Mouse (Mus musculus) left cerebral cortex, adult 2 months (tissue): ENCODE data around the gene Mmrn2. TPM values are rescaled to one million over a fixed set of nuclear protein-coding genes. Genes with fewer than 3 reads are reported as not detected.

Source experiments
- DNase-seq, 2 experiments: peaks; one replicate each; pipeline ENCODE4 v3.0.0; 2021 to 2022; ENCODE audit warnings: low spot score in 2 of 2, mixed read lengths in 1 of 2; ENCODE audit errors: extremely low spot score in 1 of 2
- H3K27ac ChIP-seq: fragments of 200-600 bp; 2 replicates; pipeline ENCODE4 v1.8.1; 2022
- H3K4me3 ChIP-seq: fragments of 200-600 bp; 2 replicates; pipeline ENCODE4 v1.8.1; 2022
- CTCF ChIP-seq: fragments of 200-600 bp; IDR thresholded peaks from 2 replicates; pipeline ENCODE4 v1.8.1; 2022; ENCODE audit warnings: antibody characterized with exemption, mild to moderate bottlenecking, moderate library complexity
- intact Hi-C: fragments of 180-260 bp; cut with DNase I; formaldehyde crosslinking; loops from one replicate; pipeline ENCODE4 v1.15.1; 2025
- total RNA-seq, 2 experiments: library from RNA; stranded (reverse); gene quantifications; 2 replicates each; pipeline ENCODE4 v1.2.3; 2021

Gene Mmrn2
- total RNA-seq, 2 experiments from 2014 or later: 4.4 to 5.8 TPM

- DNase-seq: no peak
- no peak for TF ChIP-seq CTCF
- H3K27ac ChIP-seq: no peak overlapping the region
- intact Hi-C loops: loop anchor here (2.0 kb wide), 1 partner anchor 16 kb away; no protein-coding TSS in a partner anchor
- H3K4me3 ChIP-seq: no peak overlapping the region
Measured at GRCm38 (mm10) chr14:34378560-34379331, 3.5 kb downstream of the Mmrn2 start.

- Histone ChIP-seq H3K27ac (no peak overlapping the region), H3K4me3 (no peak overlapping the region)
- no peak for DNase-seq
- TF ChIP-seq CTCF: no peak
- intact Hi-C loops: no loop called here
Measured at GRCm38 (mm10) chr14:34382921-34383704, 7.8 kb downstream of the Mmrn2 start.

- no peak for TF ChIP-seq CTCF
Measured at GRCm38 (mm10) chr14:34393295-34393694, 18.0 kb downstream of the Mmrn2 start.

GRCm38 (mm10) chr14:34397871-34398270 is 22.6 kb downstream of the Mmrn2 start:
- intact Hi-C loops: no loop called here
- no peak for DNase-seq
- no peak for TF ChIP-seq CTCF
- Histone ChIP-seq H3K27ac (no peak overlapping the region), H3K4me3 (no peak overlapping the region)

More at GRCm38 (mm10) chr14:34393295-34393694, 18.0 kb downstream of the Mmrn2 start:
- DNase-seq: no peak
- H3K27ac ChIP-seq: no peak overlapping the region
- no peak overlapping the region for H3K4me3 ChIP-seq
- intact Hi-C loops: no loop called here

GRCm38 (mm10) chr14:34398901-34399300 is 23.6 kb downstream of the Mmrn2 start:
- Histone ChIP-seq H3K4me3 (no peak overlapping the region), H3K27ac (no peak overlapping the region)
- DNase-seq: no peak
- TF ChIP-seq CTCF: no peak
- intact Hi-C loops: no loop called here

GRCm38 (mm10) chr14:34399301-34399700 is 24.0 kb downstream of the Mmrn2 start:
- DNase-seq: no peak
- no peak overlapping the region for H3K4me3 ChIP-seq
- intact Hi-C loops: no loop called here
- no peak overlapping the region for H3K27ac ChIP-seq
- no peak for TF ChIP-seq CTCF

GRCm38 (mm10) chr14:34400021-34400420 is 24.8 kb downstream of the Mmrn2 start:
- no peak overlapping the region for H3K4me3 ChIP-seq
- no peak overlapping the region for H3K27ac ChIP-seq
- DNase-seq: no peak
- no peak for TF ChIP-seq CTCF
- intact Hi-C loops: loop anchor here (2.0 kb wide), 1 partner anchor 319 kb away; no protein-coding TSS in a partner anchor

GRCm38 (mm10) chr14:34401135-34401534 is 25.9 kb downstream of the Mmrn2 start:
- H3K4me3 ChIP-seq: no peak overlapping the region

GRCm38 (mm10) chr14:34402871-34403270 is 27.6 kb downstream of the Mmrn2 start:
- no peak for DNase-seq
- intact Hi-C loops: no loop called here

More at GRCm38 (mm10) chr14:34401135-34401534, 25.9 kb downstream of the Mmrn2 start:
- DNase-seq: peak; percentile 60 to 69
- peak; percentile 92 for TF ChIP-seq CTCF
- intact Hi-C loops: loop anchor here (1.0 to 2.0 kb wide), 2 partner anchors 29 to 320 kb away; no protein-coding TSS in a partner anchor
- H3K27ac ChIP-seq: no peak overlapping the region

GRCm38 (mm10) chr14:34403424-34403823 is 28.2 kb downstream of the Mmrn2 start:
- H3K4me3 ChIP-seq: no peak overlapping the region
- TF ChIP-seq CTCF: no peak
- DNase-seq: no peak

More at GRCm38 (mm10) chr14:34402871-34403270, 27.6 kb downstream of the Mmrn2 start:
- no peak overlapping the region for H3K4me3 ChIP-seq
- no peak overlapping the region for H3K27ac ChIP-seq
- no peak for TF ChIP-seq CTCF

GRCm38 (mm10) chr14:34410716-34411115 is 35.5 kb downstream of the Mmrn2 start:
- Histone ChIP-seq H3K27ac (no peak overlapping the region), H3K4me3 (no peak overlapping the region)
- no peak for TF ChIP-seq CTCF
- no peak for DNase-seq
- intact Hi-C loops: no loop called here

More at GRCm38 (mm10) chr14:34403424-34403823, 28.2 kb downstream of the Mmrn2 start:
- no peak overlapping the region for H3K27ac ChIP-seq
- intact Hi-C loops: no loop called here
